Mouse (Mus musculus): ENCODE measurements at regions not wholly inside any gene's neighbourhood (a gene's known extent, or its start where the extent isn't known, plus 50 kb on each side); places are given as distances from the start of the nearest gene placed in this dataset.

GRCm38 (mm10) chrX:109354633-109355032 is 158.1 kb downstream of the Gm6377 start:
- DNase-seq (ENCODE audit: low read depth, low spot score) = peak; percentile 3

- peak; percentile 8 for DNase-seq (ENCODE audit: low read depth, low spot score)
Measured at GRCm38 (mm10) chrX:109392908-109393307, 196.4 kb downstream of the Gm6377 start.

DNA sequence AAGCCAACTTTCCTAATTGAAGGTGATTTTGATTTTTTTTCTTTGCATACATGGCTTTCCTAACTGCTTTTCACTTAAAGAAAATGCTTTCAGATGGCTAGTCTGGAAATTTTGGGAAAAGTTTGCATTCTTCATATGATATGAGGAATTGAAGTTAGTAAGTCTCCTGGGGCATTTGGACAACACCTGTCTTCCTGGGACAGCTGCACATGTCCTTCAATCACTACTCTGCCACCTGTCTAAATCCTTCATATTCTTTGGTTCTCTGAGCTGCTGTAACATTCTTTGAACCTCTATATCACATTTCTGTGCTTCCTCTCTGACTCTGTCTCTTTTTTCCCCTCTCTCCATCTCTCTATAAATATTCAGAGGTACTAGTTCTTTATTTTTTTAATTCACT is 246.4 kb downstream of the Gm6377 start:
- DNase-seq (ENCODE audit: low read depth, low spot score) = no peak

Data from A20 (cell line).